8 mouse cellular contexts compared by ENCODE assay signal in the genomic region with DNA sequence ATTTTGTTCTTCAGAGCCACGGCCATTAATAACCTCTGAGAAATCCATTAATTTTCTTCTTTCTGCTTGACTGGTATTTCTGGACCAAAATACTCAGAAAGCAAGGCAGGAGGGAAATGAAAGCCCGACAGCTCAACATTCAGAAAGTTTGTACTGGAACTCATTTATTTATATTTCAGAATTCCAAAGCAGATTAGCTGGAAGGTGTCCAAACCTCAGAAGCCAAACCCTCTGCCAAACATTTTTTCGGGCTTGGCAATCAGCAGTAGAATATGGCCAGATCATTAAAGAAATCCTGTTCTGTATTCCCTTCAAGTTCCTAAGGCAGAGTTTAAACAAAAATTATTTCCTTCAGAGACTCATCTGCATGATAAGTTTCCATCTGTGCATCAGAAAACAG.
DNase-seq lines count a peak whose midpoint lies in the region; ATAC-seq and TF ChIP-seq lines count a peak whose summit lies in the region.

No protein-coding gene starts in this region.

- H3K4me1 ChIP-seq in hindbrain, postnatal 0 days (ENCODE audit: insufficient read depth, low read length) = no peaks in the 10 kb centered on the region
- H3K4me1 ChIP-seq in hindbrain, embryonic 10.5 days (replicated peaks) = no peaks in the 10 kb centered on the region
- H3K4me1 ChIP-seq in embryonic facial prominence, embryonic 15.5 days = peaks cover 7% of the 10 kb centered on the region; the same call in 1 of the 2 replicates
- H3K4me1 ChIP-seq in liver, embryonic 11.5 days (replicated peaks; ENCODE audit: control insufficient read depth, insufficient read depth, low read length) = no peaks in the 10 kb centered on the region

- H3K4me3 ChIP-seq in hindbrain, postnatal 0 days (ENCODE audit: low read length) = no peak overlapping the region
- H3K4me3 ChIP-seq in hindbrain, embryonic 10.5 days = no peak overlapping the region
- H3K4me3 ChIP-seq in embryonic facial prominence, embryonic 15.5 days (replicated peaks) = no peak overlapping the region
- H3K4me3 ChIP-seq in liver, embryonic 11.5 days (ENCODE audit: low read depth, low read length) = no peak overlapping the region

- no peak for ATAC-seq in hindbrain, postnatal 0 days
- ATAC-seq in embryonic facial prominence, embryonic 15.5 days (ENCODE audit: insufficient number of reproducible peaks, low FRiP score, low TSS enrichment, low read depth) = no peak
- ATAC-seq in liver, embryonic 11.5 days (replicated peaks; ENCODE audit: low FRiP score) = no peak

- WGBS in hindbrain, postnatal 0 days = 21% methylated on average over 3 of the region's 3 CpGs
- 71% methylated on average over 3 of the region's 3 CpGs for WGBS in hindbrain, embryonic 10.5 days
- 5% methylated on average over 3 of the region's 3 CpGs for WGBS in embryonic facial prominence, embryonic 15.5 days
- WGBS in liver, embryonic 11.5 days = 63% methylated on average over 3 of the region's 3 CpGs

- no peaks in the 10 kb centered on the region for H3K9me3 ChIP-seq in hindbrain, postnatal 0 days (ENCODE audit: low read length)
- no peaks in the 10 kb centered on the region for H3K9me3 ChIP-seq in hindbrain, embryonic 10.5 days
- H3K9me3 ChIP-seq in embryonic facial prominence, embryonic 15.5 days (replicated peaks) = no peaks in the 10 kb centered on the region
- H3K9me3 ChIP-seq in liver, embryonic 11.5 days (ENCODE audit: control insufficient read depth, low read length) = no peaks in the 10 kb centered on the region

- no peak for TF ChIP-seq CTCF in hindbrain, postnatal 0 days (IDR thresholded peaks at IDR 0.05; ENCODE audit: low read depth)

- H3K27me3 ChIP-seq in hindbrain, postnatal 0 days (ENCODE audit: insufficient read depth, low read length) = no peaks in the 10 kb centered on the region
- no peaks in the 10 kb centered on the region for H3K27me3 ChIP-seq in hindbrain, embryonic 10.5 days (ENCODE audit: insufficient read depth, poor library complexity, severe bottlenecking)
- no peaks in the 10 kb centered on the region for H3K27me3 ChIP-seq in embryonic facial prominence, embryonic 15.5 days
- no peaks in the 10 kb centered on the region for H3K27me3 ChIP-seq in liver, embryonic 11.5 days (replicated peaks; ENCODE audit: control insufficient read depth, insufficient read depth, low read length)

- DNase-seq in hindbrain, postnatal 0 days (ENCODE audit: low spot score) = peak; percentile 65
- no peak for DNase-seq in hindbrain, embryonic 10.5 days (ENCODE audit: low spot score)
- DNase-seq in adrenal gland, adult 8-10 months = peak; percentile 10
- peak; percentile 25 to 35 for DNase-seq in kidney, postnatal 4 days
- peak; percentile 11 for DNase-seq in ovary, postnatal 36 days (ENCODE audit: low spot score)
- DNase-seq in thymus, postnatal 0 days (ENCODE audit: low spot score) = no peak
- DNase-seq in liver, embryonic 11.5 days (ENCODE audit: low spot score) = no peak

- H3K4me2 ChIP-seq in hindbrain, postnatal 0 days (ENCODE audit: low read depth, low read length) = no peak overlapping the region
- H3K4me2 ChIP-seq in embryonic facial prominence, embryonic 15.5 days (replicated peaks) = no peak overlapping the region
- no peak overlapping the region for H3K4me2 ChIP-seq in liver, embryonic 11.5 days

- H3K9ac ChIP-seq in hindbrain, postnatal 0 days (replicated peaks; ENCODE audit: low read length) = no peak overlapping the region
- H3K9ac ChIP-seq in embryonic facial prominence, embryonic 15.5 days = no peak overlapping the region
- no peak overlapping the region for H3K9ac ChIP-seq in liver, embryonic 11.5 days (ENCODE audit: low read depth, low read length)

- H3K27ac ChIP-seq in hindbrain, postnatal 0 days = peak overlapping the region; percentile 8; the same call in 1 of the 2 replicates
- H3K27ac ChIP-seq in hindbrain, embryonic 10.5 days = no peak overlapping the region
- H3K27ac ChIP-seq in embryonic facial prominence, embryonic 15.5 days (replicated peaks) = peak overlapping the region; percentile 56; the same call in 1 of the 2 replicates
- no peak overlapping the region for H3K27ac ChIP-seq in liver, embryonic 11.5 days (ENCODE audit: low read depth, low read length)

- no peaks in the 10 kb centered on the region for H3K36me3 ChIP-seq in hindbrain, postnatal 0 days (ENCODE audit: insufficient read depth, low read length)
- no peaks in the 10 kb centered on the region for H3K36me3 ChIP-seq in hindbrain, embryonic 10.5 days
- no peaks in the 10 kb centered on the region for H3K36me3 ChIP-seq in embryonic facial prominence, embryonic 15.5 days
- no peaks in the 10 kb centered on the region for H3K36me3 ChIP-seq in liver, embryonic 11.5 days (ENCODE audit: control insufficient read depth, insufficient read depth, low read length)

Comparison
In these comparisons a context has a peak if more than half of its experiments do, and no peak if none do; other contexts are left out.
1. DNase-seq: peak in hindbrain, postnatal 0 days (single experiment), adrenal gland, adult 8-10 months (single experiment), kidney, postnatal 4 days (2 of 2) and ovary, postnatal 36 days (single experiment); none in hindbrain, embryonic 10.5 days (single experiment), thymus, postnatal 0 days (single experiment) and liver, embryonic 11.5 days (single experiment).
2. H3K27ac ChIP-seq: peak in hindbrain, postnatal 0 days (single experiment) and embryonic facial prominence, embryonic 15.5 days (single experiment); none in hindbrain, embryonic 10.5 days (single experiment) and liver, embryonic 11.5 days (single experiment).